Mouse (Mus musculus): ENCODE measurements at regions not wholly inside any gene's neighbourhood (a gene's known extent, or its start where the extent isn't known, plus 50 kb on each side); places are given as distances from the start of the nearest gene placed in this dataset.

- DNase-seq = no peak
- intact Hi-C loops (cut with DNase I) = no loop called here
Measured at GRCm38 (mm10) chr13:38281712-38282111, 63.2 kb upstream of the Bmp6 start.

GRCm38 (mm10) chr13:38287960-38288359 is 56.9 kb upstream of the Bmp6 start:
- DNase-seq = no peak
- intact Hi-C loops (cut with DNase I) = no loop called here

GRCm38 (mm10) chr13:38288572-38289440 is 56.1 kb upstream of the Bmp6 start:
- intact Hi-C loops (cut with DNase I) = no loop called here
- DNase-seq = no peak

GRCm38 (mm10) chr13:38290287-38290941 is 54.5 kb upstream of the Bmp6 start:
- intact Hi-C loops (cut with DNase I) = no loop called here
- DNase-seq = peak; percentile 65 to 67

GRCm38 (mm10) chr13:38291487-38291886 is 53.4 kb upstream of the Bmp6 start:
- intact Hi-C loops (cut with DNase I) = no loop called here
- peak in 1 of 2 experiments; percentile 40 for DNase-seq
